Mouse (Mus musculus) heart, adult 2 months (tissue): Measurements from ENCODE around the gene Fam193b.

Experiments used
- CTCF ChIP-seq: fragments of 200-600 bp; IDR thresholded peaks from 2 replicates; pipeline ENCODE4 v1.8.1; 2022; ENCODE audit warnings: antibody characterized with exemption, mild to moderate bottlenecking, moderate library complexity
- EP300 ChIP-seq: fragments of 200-500 bp; IDR thresholded peaks from 2 replicates; pipeline ENCODE4 v1.6.1; 2011; ENCODE audit warnings: low read depth, low read length, control low read depth; ENCODE audit not compliant: insufficient read depth

DNA sequence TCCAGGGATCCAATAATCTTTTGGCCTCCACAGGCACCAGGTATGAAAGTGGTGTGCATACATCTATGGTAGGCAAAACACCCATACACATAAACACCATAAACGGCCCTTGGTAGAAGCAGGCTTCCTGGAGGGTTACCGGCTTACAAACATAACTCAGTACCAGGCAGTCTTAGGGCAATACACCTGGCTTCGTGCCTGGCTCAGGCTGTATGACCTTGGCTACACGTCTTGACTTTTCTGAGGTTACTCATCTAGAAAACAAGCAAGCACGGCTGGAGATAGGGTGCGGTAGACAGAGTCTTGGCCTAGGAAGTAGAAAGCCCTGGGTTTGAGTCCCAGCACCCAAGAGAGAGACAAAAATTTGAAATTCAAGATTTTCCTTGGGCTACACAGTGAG is 74.3 kb downstream of the Fam193b start:
- TF ChIP-seq CTCF (no peak), EP300 (no peak)
